Mouse (Mus musculus) neural tube, embryonic 13.5 days (tissue): ENCODE data around the gene Xxylt1. TPM values are rescaled to one million over a fixed set of nuclear protein-coding genes. Genes with fewer than 3 reads are reported as not detected.

Source experiments
- ATAC-seq: fragments of 200-750 bp; cut with Nextera tagmentation; 2 replicates; pipeline ENCODE4 v1.8.0; 2017; ENCODE audit warnings: low read depth, mild to moderate bottlenecking, moderate TSS enrichment, moderate library complexity
- H3K27ac ChIP-seq: fragments of 300-500 bp; sonication (generic); replicated peaks from 2 replicates; pipeline ENCODE4 v1.5.1; 2015; ENCODE audit warnings: moderate library complexity, mild to moderate bottlenecking, inconsistent platforms
- H3K27me3 ChIP-seq: fragments of 300-500 bp; sonication (generic); 2 replicates; pipeline ENCODE4 v1.6.1; 2015; ENCODE audit warnings: mild to moderate bottlenecking, inconsistent platforms
- H3K36me3 ChIP-seq: fragments of 300-500 bp; sonication (generic); 2 replicates; pipeline ENCODE4 v1.6.1; 2015; ENCODE audit warnings: mild to moderate bottlenecking, inconsistent platforms
- H3K4me1 ChIP-seq: fragments of 300-500 bp; sonication (generic); replicated peaks from 2 replicates; pipeline ENCODE4 v1.6.1; 2015; ENCODE audit warnings: inconsistent platforms
- H3K4me2 ChIP-seq: fragments of 300-500 bp; sonication (generic); 2 replicates; pipeline ENCODE4 v1.6.1; 2015; ENCODE audit warnings: inconsistent platforms, mild to moderate bottlenecking, moderate library complexity
- H3K4me3 ChIP-seq: fragments of 300-500 bp; sonication (generic); 2 replicates; pipeline ENCODE4 v1.5.1; 2015; ENCODE audit warnings: mild to moderate bottlenecking, inconsistent platforms
- H3K9ac ChIP-seq: fragments of 300-500 bp; sonication (generic); 2 replicates; pipeline ENCODE4 v1.6.1; 2015; ENCODE audit warnings: moderate library complexity, mild to moderate bottlenecking, inconsistent platforms
- H3K9me3 ChIP-seq: fragments of 300-500 bp; sonication (generic); 2 replicates; pipeline ENCODE4 v1.6.1; 2016; ENCODE audit warnings: inconsistent platforms
- WGBS: fragments of 180-500 bp; shearing (Covaris S2); methylation state at CpG from one replicate; pipeline ENCODE4 v1.1.7; 2015; 5-methylcytosine and 5-hydroxymethylcytosine counted together
- polyA plus RNA-seq: library from polyadenylated mRNA; unstranded; fragments of >200 nt; fragmentation: Nextera tagmentation; extraction: Ambion mirVana; gene quantifications from 2 replicates; pipeline ENCODE4 v1.2.1, GENCODE M21; 2015

The Xxylt1 gene
- polyA plus RNA-seq, 1 experiment from 2014 or later, result 11.2 TPM

DNA sequence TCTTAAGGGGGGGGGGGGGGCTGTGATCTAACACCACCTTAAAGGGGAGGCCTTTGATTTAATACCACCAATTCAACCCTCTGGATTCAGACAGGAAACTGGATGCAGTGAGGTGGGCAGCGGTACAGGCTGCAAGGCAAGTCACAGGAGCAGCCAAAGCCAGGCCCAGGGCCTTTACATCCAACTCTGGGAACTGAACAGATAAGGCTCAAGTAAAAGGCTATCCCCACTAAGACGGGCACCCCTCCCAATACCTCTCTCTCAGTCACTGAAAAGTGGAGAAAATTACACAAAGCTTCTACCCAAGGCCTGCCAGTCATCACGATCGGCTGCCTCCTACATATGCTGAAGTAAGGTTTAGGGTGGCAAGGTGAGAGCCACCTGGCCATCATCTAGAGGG lies 21.5 kb downstream of the Xxylt1 start:
- Histone ChIP-seq H3K36me3 (no peaks in the 10 kb centered on the region), H3K27me3 (no peaks in the 10 kb centered on the region), H3K4me3 (no peak overlapping the region), H3K27ac (no peak overlapping the region), H3K4me1 (0 out of 2 replicates have a peak, but pooled peaks cover 9% of the 10 kb centered on the region), H3K4me2 (no peak overlapping the region), H3K9me3 (no peaks in the 10 kb centered on the region), H3K9ac (no peak overlapping the region)
- 85% methylated on average over 4 of the region's 4 CpGs for WGBS
- no peak for ATAC-seq

DNA sequence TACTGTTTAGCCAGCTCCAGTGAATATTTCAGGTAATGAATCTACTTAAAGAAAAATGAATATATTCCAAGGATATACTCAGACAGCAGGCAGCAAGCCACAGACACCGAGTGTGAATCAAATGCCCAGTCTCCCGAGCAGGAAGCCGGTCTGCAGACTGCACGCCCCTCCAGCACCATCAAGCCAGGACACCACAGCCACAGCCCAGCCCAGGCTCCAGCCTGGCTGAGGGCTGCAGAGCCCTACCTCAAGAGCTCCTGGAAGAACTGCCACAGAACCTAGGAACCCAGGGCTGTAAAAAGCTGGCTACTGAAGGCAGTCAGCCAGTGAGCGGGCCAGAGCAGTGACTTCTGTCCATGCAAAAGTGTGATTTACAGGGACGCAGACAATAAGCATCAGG lies 28.4 kb downstream of the Xxylt1 start:
- 0 out of 2 replicates have a peak overlapping the region, but pooled peaks have one; percentile 8 for H3K9ac ChIP-seq
- no peak overlapping the region for H3K27ac ChIP-seq
- no peak overlapping the region for H3K4me2 ChIP-seq
- ATAC-seq, result no peak
- H3K27me3 ChIP-seq, result no peaks in the 10 kb centered on the region
- H3K4me3 ChIP-seq, result no peak overlapping the region
- no peaks in the 10 kb centered on the region for H3K9me3 ChIP-seq
- no peaks in the 10 kb centered on the region for H3K36me3 ChIP-seq
- peaks cover 15% of the 10 kb centered on the region for H3K4me1 ChIP-seq
- WGBS, result 77% methylated on average over 6 of the region's 6 CpGs

DNA sequence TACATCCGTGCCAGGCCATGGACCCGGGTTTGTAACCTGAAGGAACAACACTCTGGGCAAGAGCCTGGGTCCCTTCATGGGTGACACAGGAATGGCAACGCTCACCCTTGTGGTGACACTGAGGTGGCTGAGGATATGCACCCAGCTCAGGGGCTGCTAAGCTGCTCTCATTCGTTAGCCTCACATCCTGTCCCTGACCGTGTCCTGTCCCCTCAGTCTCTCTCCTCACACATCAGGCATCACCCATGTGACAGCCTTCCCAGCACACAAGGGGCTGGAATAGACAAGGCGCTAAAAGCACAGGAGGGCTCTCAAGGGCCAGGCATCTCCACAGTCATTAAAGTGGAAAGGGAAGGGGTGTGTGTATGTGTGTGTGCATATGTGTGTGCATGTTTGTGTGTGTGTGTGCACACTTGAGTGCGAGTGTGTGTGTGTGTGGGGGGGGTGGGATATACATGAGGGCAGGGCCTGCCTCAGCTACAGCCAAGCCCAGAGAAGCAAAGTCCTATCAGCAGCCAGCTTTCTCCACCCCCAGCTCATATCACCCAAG lies 29.0 kb downstream of the Xxylt1 start:
- Histone ChIP-seq H3K4me2 (no peak overlapping the region), H3K9ac (0 out of 2 replicates have a peak overlapping the region, but pooled peaks have one; percentile 8), H3K4me3 (no peak overlapping the region), H3K27ac (no peak overlapping the region), H3K36me3 (no peaks in the 10 kb centered on the region), H3K27me3 (no peaks in the 10 kb centered on the region), H3K9me3 (no peaks in the 10 kb centered on the region), H3K4me1 (peaks cover 19% of the 10 kb centered on the region)
- no peak for ATAC-seq
- WGBS, result 79% methylated on average over 7 of the region's 7 CpGs

DNA sequence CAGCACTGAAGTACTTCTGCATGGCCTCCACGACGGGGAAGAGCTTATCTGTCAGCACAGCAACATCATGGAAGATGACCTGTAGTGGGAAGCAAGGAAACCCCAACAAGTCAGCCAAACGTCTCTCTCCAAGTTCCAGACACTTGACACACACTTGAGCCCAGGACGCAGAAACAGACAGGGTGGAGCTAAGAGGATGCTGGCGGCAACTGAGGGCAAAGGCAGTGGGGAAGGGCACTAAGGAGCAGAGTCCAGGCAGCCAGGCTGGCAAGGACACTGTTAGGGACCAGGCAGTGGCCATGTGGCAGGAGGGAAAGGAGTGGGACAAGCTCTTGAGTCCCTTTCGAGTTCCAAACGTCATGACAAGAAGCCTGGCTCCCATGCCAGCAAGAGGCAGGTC lies 30.5 kb downstream of the Xxylt1 start:
- H3K4me3 ChIP-seq, result no peak overlapping the region
- no peak overlapping the region for H3K27ac ChIP-seq
- peaks cover 19% of the 10 kb centered on the region for H3K4me1 ChIP-seq
- ATAC-seq, result no peak
- H3K27me3 ChIP-seq, result no peaks in the 10 kb centered on the region
- no peaks in the 10 kb centered on the region for H3K9me3 ChIP-seq
- H3K4me2 ChIP-seq, result no peak overlapping the region
- WGBS, result 86% methylated on average over 7 of the region's 7 CpGs
- H3K9ac ChIP-seq, result no peak overlapping the region
- no peaks in the 10 kb centered on the region for H3K36me3 ChIP-seq

DNA sequence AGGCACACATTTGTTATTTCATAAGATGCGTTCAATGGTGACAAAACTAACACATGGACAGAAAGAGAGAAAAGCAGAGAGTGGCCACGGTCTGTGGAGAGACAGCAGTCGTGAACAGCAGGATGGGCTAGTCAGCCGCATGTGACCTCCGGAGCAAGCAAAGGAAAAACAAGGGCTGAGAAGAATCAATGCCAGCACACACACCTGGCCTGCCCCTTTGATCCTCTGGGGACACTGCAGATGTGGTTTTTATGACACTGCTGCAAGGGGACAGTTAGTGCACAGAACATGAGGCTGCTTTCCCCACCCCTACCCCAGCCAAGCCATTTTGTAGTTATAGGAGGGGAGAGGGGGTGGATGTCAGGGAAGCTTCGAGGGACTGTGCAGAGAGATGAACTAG lies 33.0 kb downstream of the Xxylt1 start:
- ATAC-seq, result no peak

DNA sequence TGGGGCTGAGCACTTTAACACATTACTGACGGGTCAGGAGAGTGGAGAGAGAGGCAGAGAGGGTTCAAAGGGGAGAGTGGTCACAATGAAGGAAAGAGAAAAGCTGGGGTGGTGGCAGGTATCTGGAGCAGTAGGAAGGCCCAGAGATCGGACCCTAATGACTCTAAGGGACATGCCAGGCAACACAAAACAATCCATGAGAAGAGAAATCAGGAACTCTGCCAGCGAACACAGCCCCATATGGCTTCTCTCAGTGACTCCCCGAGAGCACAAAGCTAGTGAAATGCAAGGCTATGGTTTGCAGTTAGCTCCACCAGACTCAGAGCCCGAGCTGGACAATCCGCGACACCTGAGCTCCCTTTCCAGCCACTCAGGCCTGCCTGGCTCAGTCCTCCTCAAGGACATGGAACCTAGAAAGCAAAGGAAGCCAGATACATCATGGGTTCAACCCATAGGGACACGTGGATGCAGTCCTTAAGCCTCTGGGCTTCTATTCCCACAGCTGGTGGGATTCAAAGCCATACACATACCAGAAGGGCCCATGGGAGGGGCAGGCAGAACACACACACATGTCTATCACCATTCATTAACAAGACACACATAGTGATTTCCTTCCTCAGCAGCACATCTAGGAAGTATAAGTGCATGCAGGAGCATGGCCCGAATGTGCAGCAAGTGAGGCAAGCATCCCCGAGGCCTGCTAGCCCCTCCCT lies 33.9 kb downstream of the Xxylt1 start:
- Histone ChIP-seq H3K9me3 (no peaks in the 10 kb centered on the region), H3K9ac (no peak overlapping the region), H3K4me1 (peaks cover 11% of the 10 kb centered on the region; the same call in 1 of the 2 replicates), H3K27me3 (no peaks in the 10 kb centered on the region), H3K36me3 (no peaks in the 10 kb centered on the region), H3K4me3 (no peak overlapping the region), H3K27ac (no peak overlapping the region), H3K4me2 (no peak overlapping the region)
- ATAC-seq, result no peak
- 84% methylated on average over 10 of the region's 10 CpGs for WGBS

More for the DNA sequence above, 33.0 kb downstream of the Xxylt1 start:
- 81% methylated on average over 6 of the region's 6 CpGs for WGBS
- H3K27ac ChIP-seq, result no peak overlapping the region
- peaks cover 19% of the 10 kb centered on the region for H3K4me1 ChIP-seq
- no peaks in the 10 kb centered on the region for H3K36me3 ChIP-seq
- no peak overlapping the region for H3K4me3 ChIP-seq
- H3K4me2 ChIP-seq, result no peak overlapping the region
- H3K9me3 ChIP-seq, result no peaks in the 10 kb centered on the region
- H3K27me3 ChIP-seq, result no peaks in the 10 kb centered on the region
- H3K9ac ChIP-seq, result no peak overlapping the region

DNA sequence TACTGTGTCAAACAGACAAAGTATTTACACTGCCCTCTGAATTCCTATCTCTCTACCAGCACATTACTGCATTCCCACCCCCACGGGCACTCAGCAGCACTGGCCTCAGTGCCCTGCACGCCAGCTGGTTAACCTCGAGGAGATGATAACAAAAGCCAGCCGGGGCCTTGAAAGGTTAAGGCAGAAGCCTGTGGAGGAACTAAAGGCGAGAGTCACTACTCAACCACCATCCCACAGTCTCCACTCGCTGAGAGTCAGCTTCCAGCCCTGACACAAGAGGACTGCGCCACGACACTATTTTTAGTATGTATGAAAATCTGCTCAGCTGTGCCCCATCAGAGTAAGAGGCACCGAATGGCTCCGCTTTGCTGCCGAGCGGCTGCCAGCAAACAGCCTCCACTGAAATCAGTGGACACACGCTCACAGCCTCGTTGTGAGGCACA lies 35.0 kb downstream of the Xxylt1 start:
- no peak overlapping the region for H3K4me2 ChIP-seq
- H3K27ac ChIP-seq, result no peak overlapping the region
- no peak for ATAC-seq
- H3K9ac ChIP-seq, result no peak overlapping the region
- H3K4me3 ChIP-seq, result no peak overlapping the region
- H3K9me3 ChIP-seq, result no peaks in the 10 kb centered on the region
- H3K36me3 ChIP-seq, result no peaks in the 10 kb centered on the region
- H3K27me3 ChIP-seq, result no peaks in the 10 kb centered on the region
- peaks cover 11% of the 10 kb centered on the region; the same call in 1 of the 2 replicates for H3K4me1 ChIP-seq
- WGBS, result 67% methylated on average over 14 of the region's 14 CpGs

DNA sequence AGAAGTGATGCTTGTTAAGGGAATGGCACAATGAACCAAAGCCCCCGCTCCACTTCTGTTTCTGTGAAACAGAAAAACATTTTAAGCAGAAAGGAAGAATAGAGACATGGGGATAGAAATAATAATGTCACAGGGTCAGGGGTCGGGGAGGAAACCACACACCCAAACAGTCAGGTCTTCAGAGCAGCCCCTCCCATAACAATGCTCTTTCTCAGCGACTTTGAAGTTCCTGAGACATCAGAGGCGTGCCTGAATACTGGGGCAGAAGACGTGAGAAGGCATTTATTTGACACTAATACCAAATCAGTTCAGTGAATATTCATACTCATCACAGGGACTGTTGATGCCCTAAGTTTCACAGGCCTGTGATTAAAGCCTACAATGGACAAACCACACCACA lies 36.0 kb downstream of the Xxylt1 start:
- no peak for ATAC-seq
- WGBS, result 60% methylated on average over 5 of the region's 5 CpGs
- H3K9ac ChIP-seq, result no peak overlapping the region
- H3K27ac ChIP-seq, result no peak overlapping the region
- H3K9me3 ChIP-seq, result no peaks in the 10 kb centered on the region
- H3K36me3 ChIP-seq, result no peaks in the 10 kb centered on the region
- no peak overlapping the region for H3K4me2 ChIP-seq
- no peaks in the 10 kb centered on the region for H3K27me3 ChIP-seq
- no peak overlapping the region for H3K4me3 ChIP-seq
- H3K4me1 ChIP-seq, result peaks cover 18% of the 10 kb centered on the region

DNA sequence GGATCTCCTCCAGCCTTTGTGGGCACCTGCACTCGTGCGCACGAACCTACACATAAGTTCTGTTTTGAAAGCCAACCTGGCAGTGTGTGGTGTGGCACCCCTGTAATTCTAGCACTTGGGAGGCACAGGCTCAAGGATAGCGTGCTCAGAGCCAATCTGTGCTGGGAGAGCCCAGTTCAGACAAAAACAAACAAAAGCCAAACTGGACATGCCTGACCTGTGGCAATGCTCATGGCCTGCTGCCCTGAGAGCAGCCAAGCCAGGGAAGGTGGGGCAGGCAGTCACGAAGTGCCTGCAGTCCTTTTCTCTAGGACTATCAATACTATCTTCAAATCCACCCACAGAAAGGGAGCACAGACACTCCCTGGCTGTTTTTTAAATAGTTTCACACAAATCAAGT lies 38.1 kb downstream of the Xxylt1 start:
- H3K4me3 ChIP-seq, result no peak overlapping the region
- H3K27ac ChIP-seq, result no peak overlapping the region
- 91% methylated on average over 5 of the region's 5 CpGs for WGBS
- H3K36me3 ChIP-seq, result no peaks in the 10 kb centered on the region
- H3K4me2 ChIP-seq, result no peak overlapping the region
- no peaks in the 10 kb centered on the region for H3K9me3 ChIP-seq
- H3K4me1 ChIP-seq, result peaks cover 18% of the 10 kb centered on the region
- no peaks in the 10 kb centered on the region for H3K27me3 ChIP-seq
- no peak for ATAC-seq
- no peak overlapping the region for H3K9ac ChIP-seq

DNA sequence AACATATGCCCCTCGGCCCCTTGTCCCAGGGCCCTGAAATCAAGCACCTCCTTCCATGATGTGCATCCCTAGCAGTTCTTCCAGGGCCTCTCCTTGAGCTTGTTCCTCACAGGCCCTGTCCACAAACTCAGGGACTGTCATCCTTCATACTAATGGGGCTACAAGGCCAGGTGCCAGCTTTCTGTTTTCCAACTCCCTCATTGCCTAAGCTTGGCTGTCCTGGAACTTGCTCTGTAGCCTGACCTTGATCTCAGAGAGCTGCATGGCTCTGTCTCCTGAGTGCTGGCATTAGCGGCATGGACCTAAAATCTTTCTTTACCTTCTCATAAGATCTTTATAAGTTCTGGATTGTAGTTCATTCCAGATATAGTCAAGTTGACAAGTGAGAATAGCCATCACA lies 39.7 kb downstream of the Xxylt1 start:
- Histone ChIP-seq H3K27ac (no peak overlapping the region), H3K9me3 (no peaks in the 10 kb centered on the region), H3K36me3 (no peaks in the 10 kb centered on the region), H3K9ac (no peak overlapping the region), H3K4me2 (no peak overlapping the region), H3K4me1 (peaks cover 11% of the 10 kb centered on the region), H3K4me3 (no peak overlapping the region), H3K27me3 (no peaks in the 10 kb centered on the region)
- WGBS, result 97% methylated on average over 2 of the region's 2 CpGs
- no peak for ATAC-seq

DNA sequence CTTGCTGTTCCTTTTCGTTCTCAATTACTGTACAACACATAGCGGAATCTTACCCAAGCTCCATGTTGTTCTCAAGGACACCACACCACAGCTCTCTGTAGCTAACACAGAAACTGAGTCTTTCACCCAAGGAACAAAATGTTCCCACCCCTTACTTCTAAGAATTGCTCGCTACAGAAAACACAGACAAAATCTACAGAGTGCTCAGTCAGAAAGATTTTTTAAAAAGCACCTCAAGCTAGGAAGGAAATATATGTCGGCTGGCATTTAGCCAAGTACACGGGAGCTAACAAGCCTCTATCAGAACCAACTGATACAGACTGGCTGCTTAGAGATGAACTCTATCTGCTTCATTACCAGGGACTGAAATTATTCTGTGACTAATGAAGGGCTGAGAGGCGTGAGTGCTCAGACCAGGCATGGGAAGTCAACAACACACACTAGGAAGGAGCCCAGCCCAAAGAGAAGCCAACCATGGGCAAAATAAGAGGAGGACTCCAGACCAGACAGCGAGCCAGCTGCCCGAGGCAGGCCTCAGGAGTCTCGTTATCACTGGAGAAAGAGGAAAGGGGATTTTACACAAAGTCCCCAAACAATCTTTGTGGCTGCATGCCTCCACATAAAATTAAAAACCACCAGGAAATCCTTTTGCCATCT lies 41.3 kb downstream of the Xxylt1 start:
- Histone ChIP-seq H3K9ac (no peak overlapping the region), H3K36me3 (no peaks in the 10 kb centered on the region), H3K4me3 (no peak overlapping the region), H3K27ac (peak overlapping the region; percentile 57), H3K9me3 (no peaks in the 10 kb centered on the region), H3K4me1 (peaks cover 15% of the 10 kb centered on the region), H3K4me2 (no peak overlapping the region), H3K27me3 (no peaks in the 10 kb centered on the region)
- no peak for ATAC-seq
- WGBS, result 65% methylated on average over 9 of the region's 9 CpGs

DNA sequence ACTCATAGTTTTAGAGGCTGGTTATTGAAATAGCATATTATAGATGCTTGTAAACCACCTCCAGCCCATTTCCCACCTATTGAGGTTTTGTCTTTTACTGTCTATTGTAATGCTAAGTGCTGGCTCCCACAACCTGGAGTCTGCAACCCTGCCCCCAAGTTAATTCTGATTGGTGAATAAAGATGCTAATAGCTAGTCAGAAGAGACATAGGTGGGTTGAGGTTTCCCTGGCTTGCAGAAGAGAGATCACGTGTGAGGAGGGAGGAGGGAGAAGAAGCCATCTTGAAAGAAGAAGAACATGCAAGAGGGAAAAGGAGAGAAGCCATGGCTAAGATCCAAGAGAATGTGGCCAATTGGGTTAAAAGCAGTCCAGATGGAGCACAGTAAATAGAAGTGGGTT lies 43.8 kb downstream of the Xxylt1 start:
- H3K36me3 ChIP-seq, result no peaks in the 10 kb centered on the region
- no peaks in the 10 kb centered on the region for H3K27me3 ChIP-seq
- no peak overlapping the region for H3K9ac ChIP-seq
- H3K4me3 ChIP-seq, result no peak overlapping the region
- WGBS, result 67% methylated on average over 1 of the region's 1 CpGs
- peaks cover 28% of the 10 kb centered on the region for H3K4me1 ChIP-seq
- no peak overlapping the region for H3K27ac ChIP-seq
- H3K9me3 ChIP-seq, result no peaks in the 10 kb centered on the region
- H3K4me2 ChIP-seq, result no peak overlapping the region
- ATAC-seq, result no peak
